Mouse (Mus musculus): ENCODE measurements around the gene Gtf2h5. TPM values are rescaled to one million over a fixed set of nuclear protein-coding genes. Genes with fewer than 3 reads are reported as not detected.

Gtf2h5 gene
- polyA plus RNA-seq, 1 experiment from 2014 or later: 180 TPM

- Histone ChIP-seq H3K4me2 (ENCODE audit: low read depth, low read length) (no peak overlapping the region), H3K4me3 (ENCODE audit: low read depth, low read length) (no peak overlapping the region), H3K9ac (replicated peaks; ENCODE audit: low read length) (no peak overlapping the region), H3K4me1 (ENCODE audit: control insufficient read depth, insufficient read depth, low read length) (no peaks in the 10 kb centered on the region), H3K27me3 (ENCODE audit: control insufficient read depth, insufficient read depth, low read length) (no peaks in the 10 kb centered on the region), H3K36me3 (replicated peaks; ENCODE audit: control insufficient read depth, insufficient read depth, low read depth, low read length) (no peaks in the 10 kb centered on the region), H3K27ac (replicated peaks; ENCODE audit: low read depth, low read length) (no peak overlapping the region), H3K9me3 (replicated peaks; ENCODE audit: control insufficient read depth, low read length) (no peaks in the 10 kb centered on the region)
- 92% methylated on average over 3 of the region's 3 CpGs for WGBS
- ATAC-seq (replicated peaks; ENCODE audit: insufficient number of reproducible peaks, low FRiP score, low TSS enrichment, low read depth) (no peak), DNase-seq (ENCODE audit: low spot score) (no peak)
Measured at GRCm38 (mm10) chr17:6131083-6131482, 51.5 kb downstream of the Gtf2h5 start.

Small RNA genes lying within 50 kb of the gene (microRNA-seq; reads per million reads assigned to microRNA genes)
- not detected for gene Gm22774 (ENCODE audit: borderline number of aligned reads)

Other genes starting within 250 kb of the Gtf2h5 start
- 30.4 and 31.2 TPM in 2 replicates for gene Snx9, start 238.5 kb upstream of the Gtf2h5 start, polyA plus RNA-seq (2014; fragmentation: Nextera tagmentation; extraction: Ambion mirVana)
- gene Synj2, start 138.5 kb upstream of the Gtf2h5 start, polyA plus RNA-seq (2014; fragmentation: Nextera tagmentation; extraction: Ambion mirVana): 1.9 and 2.0 TPM in 2 replicates
- gene Serac1, start within 50 bp of the Gtf2h5 start, polyA plus RNA-seq (2014; fragmentation: Nextera tagmentation; extraction: Ambion mirVana): 6.2 and 7.2 TPM in 2 replicates
- gene Tulp4, start 26.7 kb downstream of the Gtf2h5 start, polyA plus RNA-seq (2014; fragmentation: Nextera tagmentation; extraction: Ambion mirVana): 86.2 and 92.3 TPM in 2 replicates
- 21.2 and 23.4 TPM in 2 replicates for gene Tmem181a, start 177.1 kb downstream of the Gtf2h5 start, polyA plus RNA-seq (2014; fragmentation: Nextera tagmentation; extraction: Ambion mirVana)
- gene Dynlt1a, start 237.7 kb downstream of the Gtf2h5 start, polyA plus RNA-seq (2014; fragmentation: Nextera tagmentation; extraction: Ambion mirVana): 25.3 and 27.0 TPM in 2 replicates

All from embryonic facial prominence, embryonic 11.5 days (tissue).